Mouse (Mus musculus) MEL (cell line): Measurements from ENCODE around the gene Wdr24. TPM values are rescaled to one million over a fixed set of nuclear protein-coding genes. Genes with fewer than 3 reads are reported as not detected.

ENCODE experiments used
- DNase-seq: peaks from one replicate; pipeline ENCODE4 v3.0.0; 2011; ENCODE audit warnings: low read depth, low spot score
- H3K27ac ChIP-seq: 2 replicates; pipeline ENCODE4 v1.5.1; 2012; ENCODE audit warnings: low read depth, mild to moderate bottlenecking, control low read depth, low read length, moderate library complexity; ENCODE audit not compliant: control insufficient read depth
- H3K27me3 ChIP-seq, 2 experiments: fragments of 150-350 bp in 1 of 2; sonication (generic) in 1 of 2; 2 replicates each; pipeline ENCODE4 v1.6.1; 2012; ENCODE audit warnings: low read length in 2 of 2, mild to moderate bottlenecking in 2 of 2, improper control_type of control experiment in 1 of 2, moderate library complexity in 1 of 2; ENCODE audit not compliant: insufficient read depth in 2 of 2, control insufficient read depth in 1 of 2
- H3K36me3 ChIP-seq, 2 experiments: 2 replicates each; pipeline ENCODE4 v1.6.1; 2012 to 2014; ENCODE audit warnings: low read length in 2 of 2, improper control_type of control experiment in 1 of 2, inconsistent platforms in 1 of 2, mild to moderate bottlenecking in 1 of 2; ENCODE audit not compliant: insufficient read depth in 2 of 2, control insufficient read depth in 1 of 2
- H3K4me1 ChIP-seq, 2 experiments: fragments of 150-350 bp in 1 of 2; sonication (generic) in 1 of 2; 2 replicates each; pipeline ENCODE4 v1.6.1; 2012; ENCODE audit warnings: low read length in 2 of 2, improper control_type of control experiment in 1 of 2, mild to moderate bottlenecking in 1 of 2; ENCODE audit not compliant: insufficient read depth in 2 of 2, control insufficient read depth in 1 of 2
- H3K4me3 ChIP-seq, 2 experiments: fragments of 150-350 bp in 1 of 2; sonication (generic) in 1 of 2; 2 replicates each; pipeline ENCODE4 v1.5.1; 2012; ENCODE audit warnings: low read depth in 2 of 2, low read length in 2 of 2, mild to moderate bottlenecking in 2 of 2, moderate library complexity in 2 of 2, control low read depth in 1 of 2, improper control_type of control experiment in 1 of 2; ENCODE audit not compliant: control insufficient read depth in 1 of 2, insufficient read depth in 1 of 2
- H3K79me2 ChIP-seq: 2 replicates; pipeline ENCODE4 v1.6.1; 2012; ENCODE audit warnings: mild to moderate bottlenecking, low read length, moderate library complexity; ENCODE audit not compliant: control insufficient read depth, poor library complexity, insufficient read depth
- H3K9ac ChIP-seq: 2 replicates; pipeline ENCODE4 v1.6.1; 2012; ENCODE audit warnings: low read depth, mild to moderate bottlenecking, control low read depth, low read length, moderate library complexity; ENCODE audit not compliant: control insufficient read depth, poor library complexity, severe bottlenecking
- H3K9me3 ChIP-seq: fragments of 150-350 bp; sonication (generic); replicated peaks from 2 replicates; pipeline ENCODE4 v1.6.1; 2012; ENCODE audit warnings: mild to moderate bottlenecking, low read length, improper control_type of control experiment, moderate library complexity; ENCODE audit not compliant: insufficient read depth
- HCFC1 ChIP-seq: IDR thresholded peaks from 2 replicates; pipeline ENCODE4 v1.6.1; 2012; ENCODE audit warnings: low read depth, mild to moderate bottlenecking, inconsistent platforms, low read length, improper control_type of control experiment, moderate library complexity
- MAX ChIP-seq: IDR thresholded peaks from 2 replicates; pipeline ENCODE4 v1.6.1; 2011; ENCODE audit warnings: low read length, improper control_type of control experiment
- NELFE ChIP-seq: IDR thresholded peaks from 2 replicates; pipeline ENCODE4 v1.6.1; 2011; ENCODE audit warnings: low read depth, low read length, improper control_type of control experiment
- POLR2A ChIP-seq, 2 experiments: IDR thresholded peaks; 2 replicates each; pipeline ENCODE4 v1.6.1; 2011 to 2012; ENCODE audit warnings: low read length in 2 of 2, mild to moderate bottlenecking in 2 of 2, control low read depth in 1 of 2, improper control_type of control experiment in 1 of 2, low read depth in 1 of 2, moderate library complexity in 1 of 2; ENCODE audit not compliant: control insufficient read depth in 1 of 2, insufficient read depth in 1 of 2, poor library complexity in 1 of 2
- SIN3A ChIP-seq: IDR thresholded peaks from 2 replicates; pipeline ENCODE4 v1.6.1; 2012; ENCODE audit warnings: low read length, improper control_type of control experiment, inconsistent platforms
- USF1 ChIP-seq: IDR thresholded peaks from 2 replicates; pipeline ENCODE4 v1.6.1; 2014; ENCODE audit warnings: low read depth, mild to moderate bottlenecking, inconsistent platforms, low read length, improper control_type of control experiment, moderate library complexity
- ZMIZ1 ChIP-seq: IDR thresholded peaks from 2 replicates; pipeline ENCODE4 v1.6.1; 2012; ENCODE audit warnings: low read depth, mild to moderate bottlenecking, inconsistent platforms, low read length, improper control_type of control experiment, moderate library complexity
- polyA plus RNA-seq, 2 experiments: library from polyadenylated mRNA; stranded (reverse) in 1 of 2; unstranded in 1 of 2; fragments of >175 nt in 1 of 2; fragments of >200 nt in 1 of 2; gene quantifications; 2 replicates each; pipeline versions ENCODE4 v1.2.1 to v1.2.4; 2012; ENCODE audit warnings: low replicate concordance in 2 of 2, low read depth in 1 of 2; ENCODE audit not compliant: insufficient read length in 2 of 2, insufficient read depth in 1 of 2, missing spikeins in 1 of 2
- total RNA-seq: library from RNA; depleted of rRNA; stranded (reverse); fragments of 300-350 nt; gene quantifications from 2 replicates; pipeline ENCODE4 v1.2.3, GENCODE M21; 2012

The Wdr24 gene
- total and polyA plus RNA-seq, 3 experiments, result 35.0 to 38.8 TPM; not detected in 1

- Histone ChIP-seq H3K4me3 (peak within 1 kb of the TSS; percentile 66 to 91), H3K36me3 (peaks cover 2 to 5% of the 10 kb centered on the region in 2 experiments; a peak in 3 of 4 replicates), H3K79me2 (peaks cover 1% of the 10 kb centered on the region), H3K9ac (peak within 1 kb of the TSS; percentile 60), H3K27ac (peak within 1 kb of the TSS; percentile 58), H3K9me3 (no peaks in the 10 kb centered on the region), H3K4me1 (peaks cover 0 to 6% of the 10 kb centered on the region in 2 experiments; a peak in 2 of 4 replicates), H3K27me3 (no peaks in the 10 kb centered on the region)
- TF ChIP-seq SIN3A (no peak), USF1 (no peak), POLR2A (IDR thresholded peaks at IDR 0.05; ENCODE audit: control insufficient read depth in 1 of 2, insufficient read depth in 1 of 2, low read depth in 1 of 2, low read length in 2 of 2, poor library complexity in 1 of 2) (peak in 1 of 2 experiments; percentile 37; a peak in 1 of 4 replicates), HCFC1 (no peak), ZMIZ1 (no peak)
- DNase-seq, result no peak
Measured at GRCm38 (mm10) chr17:25786280-25786679, 37.1 kb upstream of the Wdr24 start, which contains the start of gene Ccdc78. Ccdc78 (plus strand) TSS chr17:25786580.

DNA sequence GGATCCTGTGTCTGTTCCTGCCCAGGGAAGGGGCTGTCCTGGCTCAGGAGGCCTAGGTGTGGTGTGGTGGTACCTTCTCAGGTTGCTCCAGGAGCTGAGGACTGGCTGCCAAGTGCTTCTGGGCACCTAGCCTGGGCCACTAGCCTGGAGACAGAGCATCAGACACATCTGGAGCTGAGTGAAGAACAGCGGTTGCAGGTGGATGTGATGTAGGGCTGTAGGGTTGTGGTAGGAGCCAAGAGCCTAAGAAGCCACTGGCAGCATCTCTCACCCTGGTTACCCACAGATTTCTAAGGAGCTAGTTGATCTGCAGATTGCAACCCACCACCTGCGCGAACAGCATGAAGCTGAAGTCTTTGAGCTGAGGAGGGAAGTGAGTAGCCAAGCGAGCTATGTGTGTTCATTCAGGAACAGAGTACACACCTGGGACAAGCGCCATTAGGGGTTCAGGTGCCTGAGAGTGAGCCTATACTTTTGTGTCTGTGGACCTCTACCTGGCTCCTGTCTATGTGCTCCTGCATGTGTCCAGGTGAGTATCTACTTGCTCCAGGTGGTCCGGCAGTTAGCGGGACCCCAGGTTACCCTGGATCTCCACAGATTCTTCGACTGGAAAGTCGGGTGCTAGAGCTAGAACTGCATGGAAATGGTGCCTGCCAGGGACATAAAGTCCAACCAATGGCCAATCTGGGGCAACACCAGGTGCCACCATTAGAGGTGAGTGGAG is 36.5 kb upstream of the Wdr24 start:
- peaks cover 0 to 6% of the 10 kb centered on the region in 2 experiments; a peak in 2 of 4 replicates for H3K4me1 ChIP-seq
- H3K27ac ChIP-seq, result no peak overlapping the region
- no peak overlapping the region for H3K4me3 ChIP-seq
- TF ChIP-seq MAX, result no peak
- TF ChIP-seq POLR2A (IDR thresholded peaks at IDR 0.05; ENCODE audit: control insufficient read depth in 1 of 2, insufficient read depth in 1 of 2, low read depth in 1 of 2, low read length in 2 of 2, poor library complexity in 1 of 2), result 0 out of 4 replicates have a peak, but pooled peaks of 1 of the 2 experiments have one; percentile 11
- TF ChIP-seq, all 39 proteins: peak for 1
- Histone ChIP-seq H3K9ac (no peak overlapping the region), H3K9me3 (no peaks in the 10 kb centered on the region), H3K79me2 (peaks cover 3% of the 10 kb centered on the region), H3K36me3 (peaks cover 2 to 5% of the 10 kb centered on the region in 2 experiments; a peak in 3 of 4 replicates), H3K27me3 (no peaks in the 10 kb centered on the region)
- DNase-seq, result no peak

DNA sequence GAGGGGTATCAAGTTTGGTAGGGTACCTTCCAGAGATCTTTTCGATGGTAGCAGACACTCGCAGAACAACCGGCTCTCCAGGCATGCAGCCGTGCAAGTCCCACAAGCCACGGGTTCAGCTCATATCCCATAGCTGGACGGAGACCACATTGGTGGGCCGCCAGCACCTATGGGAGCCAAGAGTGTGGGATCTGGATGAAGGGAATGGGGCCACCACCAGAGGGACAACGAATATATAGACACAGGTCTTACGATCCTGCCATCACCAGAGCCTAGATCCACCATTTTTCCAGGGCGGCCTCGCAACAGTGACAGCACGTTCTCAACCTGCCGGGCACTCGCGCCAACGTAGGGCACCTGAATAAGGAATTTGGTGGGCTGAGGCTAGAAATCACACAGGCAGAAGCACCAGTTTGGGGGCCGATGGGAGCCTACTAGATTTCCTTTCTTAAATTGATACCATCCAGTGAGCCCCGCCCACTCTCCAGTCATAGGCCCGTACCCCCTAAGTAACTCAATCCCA is 32.0 kb upstream of the Wdr24 start:
- no peak for DNase-seq
- Histone ChIP-seq H3K4me1 (peaks cover 0 to 24% of the 10 kb centered on the region in 2 experiments; a peak in 2 of 4 replicates), H3K27me3 (no peaks in the 10 kb centered on the region), H3K79me2 (peaks cover 16% of the 10 kb centered on the region), H3K9me3 (no peaks in the 10 kb centered on the region), H3K27ac (peak overlapping the region; percentile 97), H3K36me3 (peaks cover 0 to 5% of the 10 kb centered on the region in 2 experiments; a peak in 1 of 4 replicates), H3K4me3 (peak overlapping the region; percentile 67 to 84), H3K9ac (peak overlapping the region; percentile 87)
- TF ChIP-seq NELFE, result no peak
- peak; percentile 13; the same call in 1 of the 2 replicates for TF ChIP-seq ZMIZ1
